In the genomic region with DNA sequence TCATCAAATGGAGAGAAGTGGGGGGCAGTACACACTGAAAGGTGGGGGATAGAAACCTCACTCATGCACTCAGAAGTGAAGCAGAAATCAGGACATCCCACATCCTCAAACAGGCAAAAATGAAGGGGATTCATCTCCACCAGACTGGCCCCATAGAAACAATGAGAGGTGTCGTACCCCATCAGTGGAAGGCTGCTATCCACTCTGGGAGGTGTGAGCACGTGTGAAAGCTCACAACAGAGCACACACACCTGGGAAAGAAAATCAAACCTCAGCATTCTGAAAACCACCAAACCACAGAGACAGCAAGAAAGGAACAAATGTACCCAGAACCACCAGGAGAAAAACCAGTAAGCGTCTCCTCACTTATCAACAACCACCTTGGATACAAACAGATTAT, we compare ENCODE assay signal across 21 mouse cellular contexts. TPM values are rescaled to one million over a fixed set of nuclear protein-coding genes. Genes with fewer than 3 reads are reported as not detected.
DNase-seq lines count a peak whose midpoint lies in the region; ATAC-seq and TF ChIP-seq lines count a peak whose summit lies in the region.
"Had no signal": no experiment of that assay in that cellular context is flagged by ENCODE, and none has a peak within 500 bp of the region (broad histone marks: within the 10 kb centered on the region; RNA-seq: fewer than 3 reads in every experiment).

No protein-coding gene starts in this region.

- WGBS in heart, embryonic 10.5 days: 76% methylated on average over 3 of the region's 3 CpGs

- TF ChIP-seq RAD21 in CH12.LX (IDR thresholded peaks at IDR 0.05; ENCODE audit: low read depth, low read length): no peak

- no peak for ATAC-seq in megakaryocyte progenitor cell, adult 5-6 weeks (replicated peaks; ENCODE audit: poor library complexity)
- ATAC-seq: activated CD4-positive, CD25-positive, alpha-beta regulatory T cell, adult 4 months; CD4-positive, CD25-positive, alpha-beta regulatory T cell, adult 4 months; Patski had no signal

- dilution Hi-C loops in CH12.LX (cut with MboI; ENCODE audit: extremely low pct_ligation_motif_present, extremely low pct_unique_long_range_greater_than_20kb, low sequenced_read_pairs): no loop called here

- no peaks in the 10 kb centered on the region for H3K4me1 ChIP-seq in heart, embryonic 10.5 days
- peaks cover 0 to 13% of the 10 kb centered on the region in 2 experiments; a peak in 2 of 4 replicates for H3K4me1 ChIP-seq in CH12.LX (ENCODE audit: control insufficient read depth in 1 of 2, insufficient read depth in 2 of 2)

- peak; percentile 58 for DNase-seq in heart, embryonic 10.5 days (ENCODE audit: low spot score)
- no peak for DNase-seq in heart, postnatal 4 days
- DNase-seq in CH12.LX (ENCODE audit: extremely low read depth): no peak
- DNase-seq in naive thymus-derived CD4-positive, alpha-beta T cell, adult 2 months (ENCODE audit: low read depth): peak; percentile 29
- DNase-seq in right cerebral cortex, postnatal 36 days (ENCODE audit: low spot score in 2 of 2): no peak
- DNase-seq: adrenal gland, adult 2 months; adrenal gland, adult 8-10 months; adrenal gland, postnatal 10 days; adrenal gland, postnatal 14 days; adrenal gland, postnatal 25 days; adrenal gland, postnatal 36 days; B cell, adult 2 months; cerebellum, adult 11 months; cerebellum, adult 11-12 months; cerebellum, adult 18-20 months; cerebellum, adult 2 months had no signal

- no peaks in the 10 kb centered on the region for H3K27me3 ChIP-seq in heart, embryonic 10.5 days (ENCODE audit: insufficient read depth, poor library complexity, severe bottlenecking)
- H3K27me3 ChIP-seq in CH12.LX (replicated peaks): no peaks in the 10 kb centered on the region
- H3K27me3 ChIP-seq: Patski had no signal

- TF ChIP-seq POLR2A in CH12.LX (IDR thresholded peaks at IDR 0.05; ENCODE audit: low read depth, low read length): no peak

- no peaks in the 10 kb centered on the region for H3K9me3 ChIP-seq in heart, embryonic 10.5 days
- H3K9me3 ChIP-seq in CH12.LX (replicated peaks; ENCODE audit: low read length): no peaks in the 10 kb centered on the region

- in situ Hi-C loops in CH12.LX (cut with MboI; ENCODE audit: low pct_ligation_motif_present, low pct_unique_long_range_greater_than_20kb, low sequenced_read_pairs): no loop called here

- H3K4me2 ChIP-seq in CH12.LX (ENCODE audit: insufficient read depth, low read depth, poor library complexity, severe bottlenecking): no peak overlapping the region

- no peaks in the 10 kb centered on the region for H3K79me2 ChIP-seq in CH12.LX (replicated peaks; ENCODE audit: control insufficient read depth, extremely low read depth, insufficient read depth, poor library complexity, severe bottlenecking)

- no peak for TF ChIP-seq EP300 in CH12.LX (IDR thresholded peaks at IDR 0.05; ENCODE audit: low read length)

- no peak for TF ChIP-seq CTCF in CH12.LX (conservative IDR thresholded peaks at IDR 0.05 in 1 of 2, IDR thresholded peaks at IDR 0.05 in 1 of 2; ENCODE audit: low read depth in 2 of 2, low read length in 2 of 2)

- no peak overlapping the region for H3K9ac ChIP-seq in CH12.LX (ENCODE audit: insufficient read depth, low read depth)

- no peak overlapping the region for H3K4me3 ChIP-seq in heart, embryonic 10.5 days
- H3K4me3 ChIP-seq in CH12.LX (replicated peaks in 1 of 3; ENCODE audit: low read depth in 2 of 3, low read length in 2 of 3, poor library complexity in 1 of 3): no peak overlapping the region

- no peaks in the 10 kb centered on the region for H3K36me3 ChIP-seq in heart, embryonic 10.5 days
- H3K36me3 ChIP-seq in CH12.LX (replicated peaks in 1 of 2; ENCODE audit: control insufficient read depth in 1 of 2, insufficient read depth in 1 of 2, low read length in 1 of 2): no peaks in the 10 kb centered on the region
- H3K36me3 ChIP-seq: G1E had no signal

- H3K27ac ChIP-seq in heart, embryonic 10.5 days: no peak overlapping the region
- no peak overlapping the region for H3K27ac ChIP-seq in CH12.LX (ENCODE audit: insufficient read depth, low read depth)

TF ChIP-seq in CH12.LX, 34 proteins besides CTCF, POLR2A, EP300 and RAD21:
- TF ChIP-seq UBTF (IDR thresholded peaks at IDR 0.05; ENCODE audit: low read depth, low read length) (no peak), BHLHE40 (IDR thresholded peaks at IDR 0.05; ENCODE audit: low read depth, low read length) (peak; percentile 55), MAFK (IDR thresholded peaks at IDR 0.05; ENCODE audit: insufficient replicate concordance, low read length) (0 out of 2 replicates have a peak, but pooled peaks have one; percentile 6), ZNF384 (IDR thresholded peaks at IDR 0.05; ENCODE audit: low read depth, low read length) (no peak), NRF1 (IDR thresholded peaks at IDR 0.05; ENCODE audit: low read depth, low read length) (no peak)

RNA-seq across cellular contexts. Expression of a gene that starts 15.0 kb away (rescaled TPM):
- polyA plus RNA-seq in heart, embryonic 10.5 days (2016; fragmentation: Nextera tagmentation; extraction: Ambion mirVana): 38.3 and 41.3 TPM in 2 replicates
- 10 to 100 TPM; 58.9 to 63.0 TPM for total RNA-seq in heart, postnatal 4 days (2021)
- total RNA-seq in CH12.LX (2012; rRNA removed): 45.2 and 45.7 TPM in 2 replicates
- total RNA-seq in CH12.LX (2014; rRNA removed): 81.4 and 85.9 TPM in 2 replicates
- 40.3 and 48.1 TPM in 2 replicates for polyA plus RNA-seq in CH12.LX (2012; ENCODE audit: insufficient read length, low read depth)
- total RNA-seq in megakaryocyte progenitor cell, adult 5-6 weeks (2015): 275 and 331 TPM in 2 replicates
- total RNA-seq in megakaryocyte progenitor cell, adult 5-6 weeks (2017): 231 and 237 TPM in 2 replicates

RNA-seq across cellular contexts. Expression of a gene that starts 17.2 kb away (rescaled TPM):
- 27.6 and 32.5 TPM in 2 replicates for polyA plus RNA-seq in heart, embryonic 10.5 days (2016; fragmentation: Nextera tagmentation; extraction: Ambion mirVana)
- 100 to 1,000 TPM; 220 to 227 TPM for total RNA-seq in heart, postnatal 4 days (2021)
- total RNA-seq in CH12.LX (2012; rRNA removed) (6.8 and 7.0 TPM in 2 replicates), CH12.LX (2014; rRNA removed) (9.7 and 11.1 TPM in 2 replicates)
- 9.3 and 10.4 TPM in 2 replicates for polyA plus RNA-seq in CH12.LX (2012; ENCODE audit: insufficient read length, low read depth)
- total RNA-seq in megakaryocyte progenitor cell, adult 5-6 weeks (2015): 53.7 and 59.9 TPM in 2 replicates
- total RNA-seq in megakaryocyte progenitor cell, adult 5-6 weeks (2017): 59.6 and 61.6 TPM in 2 replicates

Comparison
In these comparisons a context has a peak if more than half of its experiments do, and no peak if none do; other contexts are left out.
1. DNase-seq: peak in heart, embryonic 10.5 days (single experiment) and naive thymus-derived CD4-positive, alpha-beta T cell, adult 2 months (single experiment); none in heart, postnatal 4 days (single experiment), CH12.LX (single experiment) and right cerebral cortex, postnatal 36 days (0 of 2).
2. RNA of a gene that starts 17.2 kb away (total RNA-seq): 220 to 227 TPM in heart, postnatal 4 days and 53.7 to 61.6 TPM in megakaryocyte progenitor cell, adult 5-6 weeks; 6.8 to 11.1 TPM in CH12.LX; every median in the first group is over 4 times any median in the second.